Mouse (Mus musculus) yolk sac, embryonic 10.5 days (tissue): ENCODE data around the gene Mrpl34.

ENCODE experiments used
- DNase-seq: peaks from one replicate; pipeline ENCODE4 v3.0.0-alpha.2; 2017; ENCODE audit warnings: low spot score

Gene Mrpl34

GRCm38 (mm10) chr8:71468916-71469315, 4.2 kb downstream of the Mrpl34 start, which contains the start of gene Dda1:
Gene Dda1, plus strand, starts transcription at chr8:71469199.
- peak; percentile 97 for DNase-seq

- peak; percentile 81 for DNase-seq
Measured at GRCm38 (mm10) chr8:71469411-71469810, 4.7 kb downstream of the Mrpl34 start.

GRCm38 (mm10) chr8:71470146-71470912, 5.6 kb downstream of the Mrpl34 start:
- DNase-seq: no peak

GRCm38 (mm10) chr8:71470913-71471255, 6.1 kb downstream of the Mrpl34 start:
- no peak for DNase-seq

GRCm38 (mm10) chr8:71471861-71472260, 7.1 kb downstream of the Mrpl34 start:
- DNase-seq: no peak

GRCm38 (mm10) chr8:71472601-71473386, 8.0 kb downstream of the Mrpl34 start:
- DNase-seq: no peak

DNA sequence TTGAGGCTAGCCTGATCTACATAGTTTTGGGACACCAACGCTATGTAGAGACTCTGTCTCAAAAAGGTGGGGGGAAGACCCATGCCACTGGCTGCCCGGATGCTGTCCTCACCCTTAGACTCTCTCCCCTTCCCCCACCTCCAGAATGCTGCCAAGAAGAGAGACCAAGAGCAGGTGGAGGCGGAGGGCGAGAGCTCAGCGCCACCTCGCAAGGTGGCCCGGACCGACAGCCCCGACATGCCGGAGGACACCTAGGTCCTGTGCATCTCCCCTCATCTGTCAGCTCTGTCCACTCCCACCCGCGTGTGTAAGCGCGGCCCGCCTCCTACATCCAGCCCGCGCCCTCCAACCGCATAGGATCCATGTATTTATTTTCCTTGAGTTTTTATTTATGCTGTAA, 9.6 kb downstream of the Mrpl34 start:
- no peak for DNase-seq

- DNase-seq: no peak
Measured at GRCm38 (mm10) chr8:71474785-71475701, 10.3 kb downstream of the Mrpl34 start.

DNA sequence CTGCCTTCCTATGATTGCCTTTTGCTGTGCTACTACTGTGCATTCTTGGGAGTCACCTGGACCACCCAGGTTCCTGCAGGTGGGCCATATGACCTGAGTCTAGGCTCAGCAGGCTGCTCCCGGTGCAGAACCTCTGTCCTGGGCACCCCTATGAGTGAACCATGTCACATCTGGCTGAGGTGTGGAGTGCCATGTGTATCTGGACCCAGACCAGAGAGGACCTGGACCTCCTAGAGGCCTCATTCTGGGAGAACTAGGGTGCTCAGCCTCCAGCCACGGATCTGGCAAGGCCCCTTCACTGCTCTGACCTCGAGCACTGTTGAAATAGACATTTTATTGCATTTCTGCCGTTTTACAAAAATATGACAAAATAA, 10.9 kb downstream of the Mrpl34 start:
- DNase-seq: no peak

- peak; percentile 79 for DNase-seq
Measured at GRCm38 (mm10) chr8:71476099-71476940, 11.6 kb downstream of the Mrpl34 start.

GRCm38 (mm10) chr8:71477196-71477845, 12.6 kb downstream of the Mrpl34 start:
- DNase-seq: no peak

DNA sequence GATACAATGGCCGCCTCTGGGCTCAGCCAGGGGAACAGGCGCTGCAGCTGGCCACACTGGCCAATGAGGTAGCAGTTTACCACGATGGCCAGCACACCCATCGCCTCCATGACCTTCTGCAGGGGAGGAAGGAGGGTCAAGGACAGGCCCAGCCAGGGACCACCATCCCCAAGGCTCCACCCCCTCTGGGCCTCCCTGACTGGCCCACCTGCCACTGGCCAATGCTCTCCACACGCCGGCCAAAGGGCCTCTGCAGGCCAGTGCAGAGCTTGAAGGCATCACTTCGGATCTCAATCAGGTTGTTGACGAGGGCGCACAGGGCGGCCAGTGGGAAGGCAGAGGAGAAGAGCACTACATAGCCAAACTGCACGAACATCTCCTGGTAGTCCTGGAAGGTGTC, 14.2 kb downstream of the Mrpl34 start:
- no peak for DNase-seq

GRCm38 (mm10) chr8:71483932-71484331, 19.2 kb downstream of the Mrpl34 start:
- DNase-seq: peak; percentile 69

GRCm38 (mm10) chr8:71484736-71485135, 20.0 kb downstream of the Mrpl34 start:
- DNase-seq: no peak

DNA sequence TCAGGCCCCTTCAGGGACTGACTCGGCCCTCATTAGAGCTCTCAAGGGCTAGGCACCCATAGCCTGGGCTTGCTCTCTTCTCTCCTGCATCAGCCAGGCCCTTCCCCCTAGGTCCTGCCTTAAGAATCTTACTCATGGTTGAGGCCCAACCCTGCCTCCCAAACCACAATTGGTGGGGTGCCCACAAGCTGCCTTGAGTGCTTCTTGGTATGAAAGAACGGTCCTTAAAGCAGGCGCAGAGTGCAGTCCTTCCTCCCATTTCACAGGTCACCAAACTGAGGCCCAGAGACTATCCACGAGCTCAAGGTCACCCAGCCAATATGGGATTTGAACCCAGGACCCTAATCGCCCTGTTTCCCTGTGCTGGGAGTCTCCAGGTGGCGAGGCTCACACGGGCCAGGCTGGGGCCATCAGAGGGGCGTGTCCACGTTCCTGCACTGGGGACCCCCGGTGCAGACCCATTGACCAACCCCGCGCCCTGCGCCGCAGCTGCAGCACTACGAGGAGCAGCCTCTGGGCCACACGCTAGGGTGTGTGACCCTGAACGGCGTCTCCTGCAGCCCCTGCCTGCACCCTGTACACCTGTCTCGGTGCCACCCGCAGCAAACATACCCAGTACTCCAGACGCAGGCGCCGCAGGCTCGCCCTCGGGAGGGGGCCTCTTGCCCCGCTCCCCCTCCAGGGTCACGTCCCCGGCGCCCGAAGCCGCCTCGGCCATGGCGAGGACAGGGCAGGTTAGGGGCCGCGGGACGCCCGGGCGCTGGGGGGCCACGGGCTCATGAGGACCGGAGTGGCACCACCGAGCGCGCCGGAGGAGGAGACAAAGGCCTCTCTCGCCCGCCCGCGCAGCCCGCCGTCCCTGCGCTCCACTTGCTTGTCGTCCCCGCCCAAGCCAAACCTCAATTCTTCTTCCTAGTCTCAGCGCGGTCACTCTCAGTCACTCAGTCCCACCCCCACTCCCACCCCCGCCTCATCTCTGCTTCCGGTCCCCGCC, 20.7 kb downstream of the Mrpl34 start, which contains the start of gene Ano8:
Gene Ano8, minus strand, starts transcription at position 822 of the 994 bp plus-strand sequence.
- DNase-seq: peak; percentile 79

GRCm38 (mm10) chr8:71486136-71486529, 21.4 kb downstream of the Mrpl34 start:
- no peak for DNase-seq

DNA sequence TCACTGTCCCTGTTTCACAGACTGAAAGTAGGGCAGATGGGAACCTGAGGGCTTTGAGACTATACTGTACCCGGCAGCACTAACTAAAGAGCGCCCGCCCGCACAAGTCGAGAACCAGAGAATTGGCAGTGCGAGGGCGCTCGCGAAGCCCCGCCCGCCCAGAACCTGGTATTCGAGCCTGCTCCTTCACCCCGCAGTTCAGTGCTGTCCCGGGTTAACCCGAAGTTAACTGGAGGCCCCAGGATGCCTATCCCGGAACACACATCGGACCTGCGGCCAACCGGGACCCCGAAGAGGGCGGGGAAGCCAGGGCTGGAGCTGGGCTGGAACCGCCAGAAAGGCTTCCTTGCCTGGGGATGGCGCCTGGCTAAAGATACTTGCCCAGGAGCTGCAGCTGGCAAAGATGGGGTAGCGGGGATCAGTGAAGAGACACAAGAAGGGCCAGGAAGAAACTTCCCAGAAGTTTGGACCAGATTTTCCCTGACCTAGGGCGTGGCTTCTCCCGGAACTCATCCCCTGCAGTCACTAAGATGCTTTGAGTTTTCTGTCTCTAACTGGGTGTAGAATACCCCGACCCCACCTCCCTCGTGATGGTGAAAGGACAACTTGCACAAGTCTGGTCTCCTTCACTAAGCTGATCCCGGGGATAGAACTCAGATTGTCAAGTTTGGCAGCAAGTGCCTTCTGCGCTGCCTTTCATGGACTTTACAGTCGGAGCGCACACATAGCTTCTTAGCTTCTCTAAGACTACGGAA, 23.1 kb downstream of the Mrpl34 start, which contains the start of gene Gtpbp3:
Gene Gtpbp3, plus strand, starts transcription at position 413 of the 755 bp plus-strand sequence.
- DNase-seq: peak; percentile 63

DNA sequence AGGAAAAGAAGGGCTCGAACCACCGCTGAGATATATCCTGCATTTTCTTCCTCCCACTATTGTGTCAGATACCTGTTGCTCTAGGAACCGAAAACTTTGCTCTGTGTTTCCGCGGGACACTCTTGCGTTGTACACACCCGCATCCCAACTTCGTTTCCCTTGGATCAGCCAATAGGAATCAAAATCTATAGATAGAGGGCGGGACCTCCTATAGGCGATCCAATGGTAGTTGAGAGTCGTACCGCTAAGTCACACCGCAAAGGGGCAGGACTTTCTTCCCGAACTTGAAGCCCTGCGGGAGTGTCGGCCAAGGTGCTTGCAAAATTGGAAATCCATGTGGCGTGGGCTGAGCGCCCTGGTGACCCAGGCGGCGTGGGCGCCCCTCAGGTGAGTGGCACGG, 23.7 kb downstream of the Mrpl34 start:
- peak; percentile 90 for DNase-seq

DNA sequence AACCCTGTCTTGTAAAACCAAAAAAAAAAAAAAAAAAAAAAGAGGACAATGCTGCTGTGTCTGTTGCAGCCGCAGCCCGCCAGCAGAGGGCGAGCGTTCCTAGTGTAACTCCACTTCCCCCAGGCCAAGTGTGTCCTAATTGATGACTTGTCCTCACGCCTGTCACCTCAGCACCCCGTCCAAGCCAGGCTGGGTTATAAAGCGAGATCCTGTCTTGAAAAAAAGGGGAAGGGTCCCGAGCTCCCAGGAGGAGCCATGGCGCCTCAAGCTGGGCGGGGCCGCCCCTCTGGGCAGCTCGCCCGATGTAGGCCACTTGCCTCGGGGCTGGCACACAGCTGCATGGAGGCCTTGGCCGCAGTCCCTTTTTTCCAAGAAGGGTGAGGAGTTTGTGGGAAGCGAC, 30.3 kb downstream of the Mrpl34 start:
- peak; percentile 59 for DNase-seq
